Mouse (Mus musculus): ENCODE measurements around the gene Kank3.
"Not testable (repeated sequence)": the region's sequence is repeated elsewhere in the genome, so short reads cannot be mapped to it uniquely, and the experiment has no call there.

Kank3 gene

DNA sequence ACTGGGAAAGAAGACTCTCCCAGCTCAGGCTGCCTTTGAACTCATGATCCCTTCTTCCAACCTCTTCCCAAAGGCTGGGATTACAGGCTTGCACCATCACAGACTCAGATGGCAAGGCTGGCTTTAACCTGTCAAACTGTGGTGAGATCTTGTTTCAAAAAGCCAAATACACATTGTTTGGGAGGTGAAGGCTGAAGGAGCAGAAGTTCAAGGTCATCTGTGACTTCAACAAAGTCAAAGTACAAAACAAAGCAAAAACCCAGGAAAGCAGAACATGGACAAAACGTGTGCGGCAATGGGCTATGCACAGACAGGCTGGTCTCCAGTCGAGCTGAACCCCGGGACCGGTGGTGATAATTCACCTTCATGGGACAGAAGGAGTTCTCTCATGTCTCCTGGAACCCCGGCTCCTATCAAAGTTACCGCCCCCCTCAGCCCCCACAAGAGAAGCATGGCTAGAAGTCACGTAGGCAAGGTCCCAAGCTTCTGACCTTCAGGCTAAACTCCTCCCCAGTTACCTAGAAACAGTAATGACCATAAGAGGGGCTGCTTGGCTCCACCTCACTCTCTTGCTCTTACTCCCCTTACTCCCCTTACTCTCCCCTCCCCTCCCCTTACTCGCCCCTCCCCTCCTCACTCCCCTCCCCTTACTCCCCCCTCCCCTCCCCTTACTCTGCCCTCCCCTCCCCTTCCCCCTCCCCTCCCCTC, 3.0 kb upstream of the Kank3 start:
- no peak for DNase-seq (ENCODE audit: extremely low spot score)

DNA sequence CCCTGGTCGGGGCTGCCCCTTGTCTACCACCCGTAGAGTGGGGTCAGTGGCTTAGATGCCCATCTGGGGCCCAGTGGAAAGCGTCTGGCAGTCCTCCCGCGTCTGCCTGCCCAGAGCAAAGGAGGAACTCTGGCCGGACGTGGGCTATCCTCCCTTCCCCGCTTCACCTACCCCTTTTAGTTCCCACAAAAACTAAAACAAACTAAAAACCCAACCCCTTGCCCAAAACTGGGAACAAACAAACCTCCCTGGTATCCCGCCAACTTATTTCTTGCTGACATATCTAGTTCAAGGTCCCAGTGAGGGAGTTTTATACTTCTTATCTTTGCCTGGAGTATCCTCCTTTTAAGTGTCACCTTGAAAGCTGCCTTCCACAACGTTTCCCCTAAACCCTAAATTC, 2.1 kb upstream of the Kank3 start:
- no peak for DNase-seq (ENCODE audit: extremely low spot score)

DNA sequence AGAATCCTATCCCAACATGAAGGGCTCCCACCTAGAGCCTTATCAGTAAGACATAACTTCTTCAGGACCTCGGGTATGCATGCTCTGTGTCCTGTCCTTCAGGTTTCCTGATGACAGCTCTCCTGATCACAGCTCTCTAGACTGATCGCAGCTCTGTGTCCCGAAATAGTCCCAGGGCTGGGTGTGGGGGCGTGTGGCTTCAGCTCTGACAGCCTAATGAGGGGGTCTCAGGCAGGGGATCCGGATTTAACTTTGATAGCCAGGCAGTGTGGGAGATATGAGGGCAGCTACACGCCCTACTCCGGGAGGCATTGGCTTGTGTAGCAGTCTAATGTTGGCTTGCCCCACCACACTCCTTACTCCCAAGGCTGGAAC, 810 bp downstream of the Kank3 start:
- DNase-seq (ENCODE audit: extremely low spot score) = no peak

DNA sequence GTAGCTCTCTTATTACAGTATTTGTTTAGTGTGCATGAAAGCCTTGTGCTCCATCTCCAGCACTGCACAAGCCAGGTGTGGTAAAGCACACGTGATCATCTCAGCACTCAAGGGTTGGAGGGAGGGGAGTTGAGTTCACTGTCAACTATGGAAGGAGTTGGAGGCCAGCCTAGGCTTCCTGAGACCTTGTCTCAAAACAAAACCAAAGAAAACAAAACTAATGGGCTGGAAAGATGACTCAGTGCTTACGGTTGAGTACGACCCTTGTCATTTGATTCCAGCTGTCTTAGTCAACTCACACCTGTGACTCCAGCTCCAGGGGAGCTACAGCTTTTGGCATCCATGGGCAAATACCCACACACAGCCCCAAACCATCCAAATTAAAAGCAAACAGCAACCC, 2.2 kb downstream of the Kank3 start:
- no peak for DNase-seq (ENCODE audit: extremely low spot score)

DNA sequence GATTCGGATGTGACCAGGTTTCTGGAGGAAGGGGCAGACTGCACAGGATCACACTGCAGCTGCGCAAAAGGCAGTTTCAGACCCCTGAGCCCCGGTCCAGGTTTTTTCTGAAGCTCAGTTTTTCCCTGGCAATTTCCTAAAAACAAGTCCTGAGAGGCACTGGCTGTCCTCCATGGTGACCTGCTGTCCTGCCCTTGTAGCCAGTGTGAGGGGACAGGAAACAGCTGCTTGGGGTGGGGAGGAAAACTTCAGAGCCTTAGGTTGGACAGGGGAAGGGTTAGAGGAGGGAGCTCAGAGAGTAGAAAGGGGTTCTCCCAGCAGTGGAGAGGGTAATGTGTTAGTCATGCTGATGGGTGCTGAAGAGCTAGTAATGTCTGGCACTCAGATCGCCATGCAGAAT, 2.7 kb downstream of the Kank3 start:
- no peak for DNase-seq (ENCODE audit: extremely low spot score)

DNA sequence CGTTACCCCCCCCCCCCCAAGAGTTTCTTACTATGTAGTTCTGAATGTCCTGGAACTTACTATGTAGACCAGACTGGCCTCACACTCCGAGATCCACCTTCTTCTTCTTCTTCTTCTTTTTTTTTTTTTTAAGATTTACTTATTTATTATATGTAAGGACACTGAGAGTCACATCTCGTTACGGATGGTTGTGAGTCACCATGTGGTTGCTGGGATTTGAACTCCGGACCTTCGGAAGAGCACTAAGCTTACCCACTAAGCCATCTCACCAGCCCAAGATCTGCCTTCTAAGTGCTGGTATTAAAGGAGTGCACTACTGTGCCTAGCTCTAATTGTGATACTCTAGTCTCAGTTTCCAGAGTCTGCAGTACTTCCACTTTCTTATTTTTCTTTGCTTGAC, 5.1 kb downstream of the Kank3 start:
- no peak for DNase-seq (ENCODE audit: extremely low spot score)

DNA sequence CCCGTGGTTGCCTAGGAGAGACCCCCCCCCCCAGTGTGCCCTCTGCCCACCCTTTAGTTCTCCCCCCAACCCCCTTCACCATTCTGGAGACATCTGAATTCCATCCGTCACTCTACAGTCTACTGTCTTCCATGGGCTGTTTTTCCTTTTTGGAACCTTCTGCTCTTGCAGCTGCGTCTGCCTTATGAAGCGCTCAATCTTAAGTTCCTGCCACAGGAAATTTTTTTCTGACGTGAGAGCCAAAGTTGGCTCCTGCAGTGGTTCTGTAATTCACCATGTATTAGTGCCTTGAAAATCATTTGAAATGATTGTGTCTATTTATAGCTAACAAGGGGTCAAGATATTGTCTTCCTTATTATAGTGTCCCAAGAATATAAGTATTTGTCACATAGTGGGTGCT, 6.3 kb downstream of the Kank3 start:
- DNase-seq (ENCODE audit: extremely low spot score) = no peak

DNA sequence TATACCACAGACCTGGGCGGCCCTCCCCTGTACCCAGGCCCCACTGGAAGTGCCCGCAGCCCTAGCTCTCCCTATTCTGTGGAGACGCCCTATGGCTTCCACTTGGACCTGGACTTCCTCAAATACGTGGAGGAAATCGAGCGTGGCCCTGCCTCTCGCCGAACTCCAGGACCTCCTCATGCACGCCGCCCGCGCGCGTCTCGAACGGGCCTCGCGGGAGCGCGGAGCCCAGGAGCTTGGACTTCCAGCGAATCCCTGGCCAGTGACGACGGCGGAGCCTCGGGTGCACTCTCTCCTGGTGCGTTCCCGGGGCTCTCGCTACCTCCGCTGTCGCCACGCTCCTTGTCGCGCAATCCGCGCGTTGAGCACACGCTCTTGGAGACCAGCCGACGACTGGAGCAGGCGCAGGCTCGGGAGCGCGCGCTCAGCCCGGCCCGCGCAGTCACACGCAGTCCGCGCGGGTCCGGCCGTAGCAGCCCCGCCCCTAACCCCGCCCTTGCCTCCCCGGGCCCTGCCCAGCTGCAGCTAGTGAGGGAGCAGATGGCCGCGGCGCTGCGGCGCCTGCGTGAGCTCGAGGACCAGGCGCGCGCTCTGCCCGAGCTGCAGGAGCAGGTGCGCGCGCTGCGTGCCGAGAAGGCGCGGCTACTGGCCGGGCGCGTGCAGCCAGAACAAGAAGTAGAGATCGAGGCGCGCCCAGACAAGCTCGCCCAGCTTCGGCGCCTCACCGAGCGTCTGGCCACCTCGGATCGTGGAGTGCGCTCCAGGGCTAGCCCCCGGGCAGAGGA, 7.1 kb downstream of the Kank3 start:
- peak; percentile 95 for DNase-seq (ENCODE audit: extremely low spot score)

DNA sequence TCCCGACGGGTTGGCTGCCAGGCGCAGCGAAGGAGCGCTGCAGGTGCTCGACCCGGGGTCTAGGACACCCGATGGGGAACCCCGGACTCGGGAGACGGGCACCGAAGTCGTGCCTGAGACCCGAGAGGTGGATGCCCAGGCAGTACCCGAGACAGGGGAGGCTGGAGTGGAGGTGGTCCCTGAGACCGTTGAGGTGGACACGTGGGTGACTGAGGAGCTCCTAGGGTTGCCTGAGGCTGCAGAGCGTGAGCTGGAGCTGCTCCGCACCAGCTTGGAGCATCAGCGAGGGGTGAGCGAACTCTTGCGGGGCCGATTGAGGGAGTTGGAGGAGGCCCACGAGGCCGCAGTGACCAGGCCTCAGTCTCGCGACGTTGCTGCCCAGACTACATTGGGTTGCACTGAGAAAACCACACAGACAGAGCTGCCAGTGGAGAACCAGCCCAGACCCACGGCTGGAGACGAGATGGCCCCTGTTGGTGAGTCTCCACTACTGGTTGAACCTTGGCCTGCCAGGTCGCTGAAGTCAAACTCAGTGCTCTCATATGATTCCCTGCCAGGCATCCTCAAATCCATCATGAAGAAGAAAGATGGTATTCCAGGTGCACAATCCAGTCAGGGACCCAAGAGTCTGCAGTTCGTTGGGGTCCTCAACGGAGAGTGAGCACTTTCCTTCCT, 7.8 kb downstream of the Kank3 start:
- no peak for DNase-seq (ENCODE audit: extremely low spot score)

DNA sequence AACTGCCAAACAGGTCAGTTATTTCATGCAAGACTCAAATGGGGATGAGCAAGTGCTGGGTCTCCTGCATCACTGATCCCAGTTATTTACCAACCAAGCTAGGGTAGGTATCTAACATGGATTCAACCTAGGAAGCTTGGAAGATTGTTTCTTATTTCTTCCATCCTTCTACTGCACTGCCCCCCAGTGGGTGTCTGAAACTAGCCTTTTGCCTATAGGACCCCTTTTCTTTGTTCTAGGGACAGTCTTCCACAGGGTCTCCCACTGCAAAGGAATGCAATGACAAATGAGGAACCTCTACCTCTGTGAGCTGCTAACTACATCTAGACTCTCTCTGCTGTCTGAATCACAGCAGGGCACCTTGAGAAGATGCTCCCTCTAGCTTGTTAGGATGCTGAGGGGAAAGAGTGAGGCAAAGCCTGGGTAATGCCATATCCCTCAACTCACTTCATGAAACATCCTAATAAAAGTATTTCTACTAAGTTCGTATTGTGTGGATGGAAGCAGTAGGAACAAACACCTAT, 12.2 kb downstream of the Kank3 start:
- no peak for DNase-seq (ENCODE audit: extremely low spot score)

DNA sequence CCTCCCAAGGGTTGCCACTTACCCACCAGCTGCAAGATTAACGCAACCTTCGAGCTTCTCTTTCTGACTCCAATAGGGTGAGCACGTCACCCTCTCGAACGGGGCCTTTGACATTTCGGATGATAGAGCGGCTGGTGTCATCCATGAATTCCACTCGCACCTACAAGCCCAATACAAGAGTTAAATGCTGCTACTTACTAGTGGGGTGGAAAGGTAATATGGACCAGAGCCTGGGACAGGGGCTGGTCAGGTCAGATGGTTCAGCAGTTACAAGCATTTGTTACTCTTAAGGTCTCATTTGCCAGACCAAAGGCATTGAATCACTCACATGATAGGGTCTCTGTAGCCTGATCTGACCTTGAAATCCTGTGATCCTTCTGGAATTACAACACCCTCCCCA, 12.9 kb downstream of the Kank3 start:
- not testable (repeated sequence) for DNase-seq (ENCODE audit: extremely low spot score)

DNA sequence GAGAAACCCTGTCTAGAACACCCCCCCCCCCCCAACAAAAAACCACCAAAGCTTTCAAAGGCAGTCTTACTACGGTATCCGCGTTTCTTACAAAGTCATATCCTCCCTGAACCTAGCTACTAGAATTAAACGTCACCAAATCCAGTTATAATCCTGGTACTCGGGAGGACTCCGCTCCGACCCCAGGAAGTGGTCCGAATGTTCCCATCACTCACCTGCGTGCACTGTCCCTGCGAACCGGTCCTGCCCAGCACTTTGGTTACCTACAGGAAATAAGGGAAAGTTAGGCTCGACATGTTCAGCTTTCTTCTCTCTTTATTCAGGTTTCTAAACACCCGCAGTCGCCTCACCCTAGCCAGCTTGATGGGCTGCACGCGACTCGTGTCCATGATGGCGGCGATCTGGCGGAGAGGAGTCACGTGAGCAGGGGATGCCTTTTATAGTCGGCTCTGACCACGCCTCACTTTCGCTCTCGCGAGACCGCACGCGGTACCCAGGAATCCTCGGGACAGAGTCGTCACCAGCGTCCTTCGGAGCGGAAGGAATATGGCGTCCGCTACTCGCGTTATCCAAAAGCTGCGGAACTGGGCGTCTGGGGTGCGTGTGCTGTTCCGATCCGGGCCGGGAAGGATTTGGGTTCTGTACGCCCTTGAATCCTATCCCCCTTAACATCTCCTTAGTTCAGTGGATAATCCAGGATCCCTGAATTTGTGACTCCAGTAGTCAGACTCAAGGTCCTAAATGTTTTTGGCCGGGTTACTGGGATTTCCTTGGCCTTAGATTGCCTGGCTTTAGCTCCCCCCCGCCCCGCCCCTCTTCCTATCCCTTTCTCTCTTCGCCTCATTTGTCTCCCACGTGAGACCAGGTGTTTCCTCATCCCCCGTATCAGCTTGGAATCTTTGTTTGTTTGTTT, 14.0 kb downstream of the Kank3 start, which contains the start of the genes Rps28 and Ndufa7:
TSS of gene Rps28 (minus strand) at position 479 of the 913 bp plus-strand sequence.
TSS of gene Ndufa7 (plus strand) at position 489 of the 913 bp plus-strand sequence.
- peak; percentile 97 for DNase-seq (ENCODE audit: extremely low spot score)

DNA sequence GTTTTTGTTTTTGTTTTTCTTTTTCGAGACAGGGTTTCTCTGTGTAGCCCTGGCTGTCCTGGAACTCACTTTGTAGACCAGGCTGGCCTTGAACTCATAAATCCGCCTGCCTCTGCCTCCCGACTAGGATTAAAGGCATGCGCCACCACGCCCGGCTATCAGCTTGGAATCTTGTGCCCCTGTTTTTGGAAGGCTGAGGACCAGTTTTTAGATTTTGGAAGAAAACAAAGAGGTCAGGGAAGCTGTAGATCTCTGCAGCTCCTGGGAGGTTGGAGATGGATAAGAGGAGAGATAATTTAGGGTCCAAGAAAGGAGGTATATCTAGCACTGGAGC, 14.6 kb downstream of the Kank3 start:
- peak; percentile 10 for DNase-seq (ENCODE audit: extremely low spot score)

DNA sequence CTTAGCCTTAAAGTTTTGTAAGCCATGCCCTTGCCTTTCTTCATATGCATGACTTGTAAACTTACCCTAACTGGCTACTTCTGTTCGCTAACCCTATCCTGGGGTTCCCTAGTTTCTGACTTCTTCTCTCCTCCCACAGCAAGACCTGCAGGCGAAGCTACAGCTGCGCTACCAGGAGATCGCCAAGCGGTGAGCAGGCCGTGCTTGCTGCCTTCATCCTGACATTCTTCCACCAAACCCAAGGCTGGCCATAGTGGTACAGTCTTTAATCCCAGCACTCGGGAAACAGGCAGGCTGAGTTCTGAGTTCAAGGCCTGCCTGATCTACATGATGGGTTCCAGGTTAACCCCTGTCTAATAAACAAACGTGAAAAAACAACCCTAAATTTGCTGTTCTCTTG, 15.1 kb downstream of the Kank3 start:
- DNase-seq (ENCODE audit: extremely low spot score) = no peak

DNA sequence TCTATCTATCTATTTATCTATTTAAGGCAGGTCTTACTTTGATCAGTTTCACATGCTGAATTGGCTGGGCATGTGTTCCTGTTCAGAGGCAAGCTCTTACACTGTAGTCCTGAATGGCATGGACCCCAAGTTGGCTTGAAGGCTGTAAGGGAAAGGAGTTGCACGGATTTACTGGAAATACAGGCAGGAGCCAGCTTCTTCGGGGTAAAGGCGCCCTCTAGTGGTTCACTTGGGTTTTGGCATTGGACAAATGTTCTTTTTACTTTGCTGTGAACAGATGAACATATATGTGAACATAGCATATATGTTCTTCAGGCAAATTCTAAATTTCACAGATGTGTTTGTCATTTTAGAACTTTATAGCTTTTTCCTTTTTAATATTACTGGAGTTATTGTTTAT, 16.5 kb downstream of the Kank3 start:
- peak; percentile 75 for DNase-seq (ENCODE audit: extremely low spot score)

DNA sequence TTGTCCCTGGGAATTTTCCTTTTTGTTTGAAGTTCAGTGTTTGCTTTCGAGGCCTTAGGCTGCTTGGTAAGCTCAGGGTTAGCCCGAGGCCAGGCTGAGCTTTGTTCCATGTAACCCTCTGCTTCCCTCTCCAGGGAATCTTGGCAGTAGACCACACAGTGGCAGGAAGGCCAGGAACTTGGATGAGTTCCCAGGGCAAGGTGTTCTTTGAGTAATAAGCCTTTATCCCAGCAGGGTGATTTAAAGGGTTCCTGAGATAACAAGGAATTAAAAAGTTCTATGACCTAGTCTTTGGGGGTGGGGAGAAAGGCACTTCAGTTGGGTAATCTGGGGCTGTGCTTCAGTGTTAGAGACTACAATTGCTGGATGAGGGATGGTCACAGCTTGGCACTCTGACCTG, 18.6 kb downstream of the Kank3 start:
- DNase-seq (ENCODE audit: extremely low spot score) = no peak

DNA sequence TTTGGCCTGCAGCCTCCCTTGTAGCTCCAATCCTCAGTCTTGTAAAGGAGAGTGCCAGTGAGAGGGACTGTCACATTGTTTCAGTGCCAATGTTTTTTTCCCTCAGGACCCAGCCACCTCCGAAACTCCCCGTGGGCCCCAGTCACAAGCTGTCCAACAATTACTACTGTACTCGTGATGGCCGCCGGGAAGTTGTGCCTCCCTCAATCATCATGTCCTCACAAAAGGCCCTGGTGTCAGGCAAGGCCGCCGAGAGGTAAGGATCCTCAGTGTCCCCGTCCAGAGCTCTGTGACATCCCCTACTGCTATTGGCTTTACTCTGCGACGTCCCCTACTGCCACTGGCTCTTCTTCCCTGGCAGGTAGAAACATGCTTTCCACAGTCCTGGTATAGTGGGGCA, 19.2 kb downstream of the Kank3 start:
- DNase-seq (ENCODE audit: extremely low spot score) = no peak

DNA sequence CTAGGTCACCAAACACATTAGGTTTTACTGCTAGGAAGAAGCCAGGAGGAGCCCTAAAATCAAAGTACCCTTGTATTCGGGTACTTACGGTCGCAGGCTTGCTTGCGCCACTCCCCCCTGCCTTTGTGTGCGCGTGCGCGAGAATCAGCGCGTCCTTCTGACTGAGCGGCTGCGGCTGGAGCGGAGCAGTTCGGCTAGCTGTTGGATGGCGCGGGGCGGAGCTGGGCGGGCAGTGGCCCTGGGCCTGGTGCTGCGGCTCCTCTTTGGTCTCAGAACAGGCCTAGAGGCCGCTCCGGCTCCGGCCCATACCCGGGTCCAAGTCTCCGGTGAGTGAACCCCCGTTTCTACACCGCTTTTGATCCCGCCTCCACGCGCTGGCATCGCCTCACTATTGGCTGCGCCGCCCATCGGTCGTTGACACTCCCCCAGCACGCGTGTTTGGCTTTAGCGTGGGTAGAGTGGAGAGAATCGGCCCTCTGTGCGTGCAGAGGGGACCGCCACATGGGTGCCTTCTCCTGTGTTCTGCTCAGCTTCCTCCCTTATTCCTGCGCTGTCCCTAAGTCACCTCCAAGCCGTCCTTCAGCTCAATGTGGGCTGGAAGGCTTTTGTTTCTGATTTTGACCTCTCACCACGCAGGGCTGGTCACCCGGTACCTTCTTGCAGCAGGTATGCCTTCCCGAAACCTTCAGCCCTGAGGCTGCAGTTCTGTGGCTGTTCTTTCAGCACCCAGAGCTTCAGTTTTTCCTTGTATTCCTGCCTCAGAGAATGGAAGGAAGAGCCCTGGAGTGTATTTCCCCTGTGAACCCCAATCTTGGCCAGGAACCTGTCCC, 32.9 kb downstream of the Kank3 start, which contains the start of gene Cd320:
TSS of gene Cd320 (plus strand) at position 126 of the 830 bp plus-strand sequence.
- peak; percentile 92 for DNase-seq (ENCODE audit: extremely low spot score)

DNA sequence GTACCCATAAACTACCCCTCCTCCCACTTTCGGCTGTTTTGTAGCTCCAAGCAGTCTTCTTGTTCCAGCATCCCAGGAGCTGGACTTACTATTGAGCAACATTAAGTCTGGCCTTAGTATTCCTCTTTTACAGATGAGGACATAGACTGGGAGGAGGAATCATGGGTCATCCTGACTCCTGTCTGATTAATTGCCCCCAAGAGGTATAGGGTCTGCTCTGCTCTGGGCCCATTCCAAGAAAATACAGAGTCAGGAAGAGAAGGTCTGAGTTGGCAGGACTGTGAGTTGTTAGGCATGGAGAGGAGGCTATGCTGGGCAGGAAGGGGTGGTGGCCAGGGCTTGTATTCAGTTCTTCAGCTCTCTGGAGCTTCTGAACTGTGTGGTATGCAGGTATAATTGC, 33.9 kb downstream of the Kank3 start:
- DNase-seq (ENCODE audit: extremely low spot score) = no peak

DNA sequence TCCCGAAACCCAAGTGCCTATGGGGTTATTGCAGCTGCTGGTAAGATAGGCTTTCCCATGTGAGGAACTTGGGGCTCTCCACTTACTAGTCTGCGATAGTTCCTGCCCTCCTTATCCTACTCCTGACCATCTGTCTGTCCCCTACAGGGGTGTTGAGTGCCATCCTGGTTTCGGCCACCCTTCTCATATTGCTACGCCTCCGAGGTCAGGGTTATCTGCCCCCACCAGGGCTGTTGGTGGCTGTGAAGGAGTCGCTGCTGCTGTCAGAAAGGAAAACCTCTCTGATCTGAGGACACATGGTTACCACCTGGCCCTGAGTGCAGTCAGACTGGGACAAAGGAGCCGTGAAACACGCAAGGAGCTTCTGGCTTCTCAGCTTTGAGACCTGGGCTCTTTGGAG, 37.8 kb downstream of the Kank3 start:
- no peak for DNase-seq (ENCODE audit: extremely low spot score)

DNA sequence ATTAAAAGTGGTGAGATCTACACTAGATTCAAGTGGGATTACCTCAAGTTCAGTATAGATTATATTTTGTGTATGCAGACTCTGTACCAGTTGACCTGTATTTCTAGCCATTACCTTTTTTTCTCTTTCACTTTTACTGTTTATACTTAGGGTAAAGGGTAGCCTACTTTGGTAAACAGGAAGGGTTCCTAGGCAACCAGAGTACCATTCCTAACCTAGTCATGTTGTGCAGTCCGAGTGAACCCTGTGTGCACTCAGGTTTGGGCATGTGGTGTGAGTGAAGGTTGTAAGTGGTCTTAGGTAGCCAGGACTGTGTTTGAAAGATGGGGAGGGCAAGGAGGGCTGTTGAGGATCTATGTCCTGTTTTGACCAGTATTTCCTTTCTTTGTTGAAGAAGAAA, 41.0 kb downstream of the Kank3 start:
- DNase-seq (ENCODE audit: extremely low spot score) = no peak
